Mouse (Mus musculus) small intestine, adult 2 months (tissue): ENCODE results near the gene Clcf1. TPM values are rescaled to one million over a fixed set of nuclear protein-coding genes. Genes with fewer than 3 reads are reported as not detected.

Experiments
- H3K27ac ChIP-seq: fragments of 200-500 bp; 2 replicates; pipeline ENCODE4 v1.5.1; 2012; ENCODE audit warnings: low read depth, low read length, control low read depth, inconsistent platforms; ENCODE audit not compliant: insufficient read depth
- H3K27me3 ChIP-seq: fragments of 200-500 bp; 2 replicates; pipeline ENCODE4 v1.6.1; 2012; ENCODE audit warnings: mild to moderate bottlenecking, moderate library complexity, low read length, inconsistent platforms; ENCODE audit not compliant: control insufficient read depth, insufficient read depth
- H3K36me3 ChIP-seq: fragments of 200-500 bp; 2 replicates; pipeline ENCODE4 v1.6.1; 2012; ENCODE audit warnings: mild to moderate bottlenecking, low read length, control low read depth, inconsistent platforms; ENCODE audit not compliant: control insufficient read depth, insufficient read depth
- H3K4me1 ChIP-seq: fragments of 200-500 bp; 2 replicates; pipeline ENCODE4 v1.6.1; 2012; ENCODE audit warnings: low read length, inconsistent platforms, mixed read lengths; ENCODE audit not compliant: control insufficient read depth, insufficient read depth, insufficient read length
- H3K4me3 ChIP-seq: fragments of 200-500 bp; 2 replicates; pipeline ENCODE4 v1.5.1; 2012; ENCODE audit warnings: low read depth, mild to moderate bottlenecking, control low read depth, inconsistent platforms, low read length, moderate library complexity
- CTCF ChIP-seq: fragments of 200-500 bp; IDR thresholded peaks from 2 replicates; pipeline ENCODE4 v1.5.1; 2012; ENCODE audit warnings: low read depth, mild to moderate bottlenecking, control low read depth, inconsistent platforms, low read length, moderate library complexity, mixed read lengths; ENCODE audit not compliant: insufficient replicate concordance, insufficient read length; ENCODE audit errors: extremely low read depth
- POLR2A ChIP-seq: fragments of 200-500 bp; IDR thresholded peaks from 2 replicates; pipeline ENCODE4 v1.6.1; 2012; ENCODE audit warnings: low read depth, mild to moderate bottlenecking, control low read depth, inconsistent platforms, low read length, moderate library complexity
- WGBS: fragments of 180-500 bp; shearing (Covaris S2); methylation state at CpG from one replicate; pipeline ENCODE4 v1.1.7; 2018; 5-methylcytosine and 5-hydroxymethylcytosine counted together
- polyA plus RNA-seq: library from polyadenylated mRNA; depleted of rRNA; stranded (reverse); fragments of >200 nt; gene quantifications from 2 replicates; pipeline ENCODE4 v1.2.3, GENCODE M21; 2012

Gene Clcf1
- polyA plus RNA-seq, 1 experiment, result 12.4 TPM

- peaks cover 36% of the 10 kb centered on the region for H3K36me3 ChIP-seq
- no peak overlapping the region for H3K27ac ChIP-seq
- TF ChIP-seq CTCF (no peak), POLR2A (no peak)
- H3K27me3 ChIP-seq, result no peaks in the 10 kb centered on the region
- H3K4me3 ChIP-seq, result peak overlapping the region; percentile 77
- H3K4me1 ChIP-seq, result peaks cover 18% of the 10 kb centered on the region
- WGBS, result 35% methylated on average over 6 of the region's 6 CpGs
Observed at GRCm38 (mm10) chr19:4193129-4193528, 20.9 kb upstream of the Clcf1 start.

GRCm38 (mm10) chr19:4194021-4194724 lies 19.9 kb upstream of the Clcf1 start:
- TF ChIP-seq POLR2A, result no peak
- TF ChIP-seq CTCF, result no peak
- Histone ChIP-seq H3K4me3 (no peak overlapping the region), H3K27me3 (no peaks in the 10 kb centered on the region), H3K4me1 (peaks cover 18% of the 10 kb centered on the region), H3K27ac (no peak overlapping the region), H3K36me3 (peaks cover 40% of the 10 kb centered on the region)
- 80% methylated on average over 8 of the region's 8 CpGs for WGBS

DNA sequence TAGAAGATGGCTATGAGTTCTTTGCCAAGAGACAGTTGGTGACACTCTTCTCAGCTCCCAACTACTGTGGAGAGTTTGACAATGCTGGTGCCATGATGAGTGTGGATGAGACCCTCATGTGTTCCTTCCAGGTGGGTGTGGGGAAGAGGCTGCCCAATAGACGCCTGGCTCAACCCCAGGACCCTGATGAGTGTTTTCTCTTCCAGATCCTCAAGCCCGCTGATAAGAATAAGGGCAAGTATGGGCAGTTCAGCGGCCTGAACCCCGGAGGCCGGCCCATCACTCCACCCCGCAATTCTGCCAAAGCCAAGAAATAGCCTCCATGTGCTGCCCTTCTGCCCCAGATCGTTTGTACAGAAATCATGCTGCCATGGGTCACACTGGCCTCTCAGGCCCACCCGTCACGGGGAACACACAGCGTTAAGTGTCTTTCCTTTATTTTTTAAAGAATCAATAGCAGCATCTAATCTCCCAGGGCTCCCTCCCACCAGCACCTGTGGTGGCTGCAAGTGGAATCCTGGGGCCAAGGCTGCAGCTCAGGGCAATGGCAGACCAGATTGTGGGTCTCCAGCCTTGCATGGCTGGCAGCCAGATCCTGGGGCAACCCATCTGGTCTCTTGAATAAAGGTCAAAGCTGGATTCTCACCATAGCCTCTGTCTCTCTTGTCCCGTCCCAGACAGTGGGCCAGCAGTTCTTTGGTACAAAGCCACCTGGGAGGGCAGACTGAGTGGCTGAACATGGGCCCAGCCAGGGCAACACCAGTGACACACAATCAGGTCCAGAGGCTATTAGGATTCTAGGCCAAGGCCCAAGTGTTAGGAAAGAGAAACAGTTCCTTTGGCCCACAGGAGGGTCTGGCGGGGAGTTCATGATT lies 19.0 kb upstream of the Clcf1 start:
- Histone ChIP-seq H3K4me3 (no peak overlapping the region), H3K36me3 (peaks cover 40% of the 10 kb centered on the region), H3K27ac (no peak overlapping the region), H3K4me1 (peaks cover 19% of the 10 kb centered on the region), H3K27me3 (no peaks in the 10 kb centered on the region)
- WGBS, result 64% methylated on average over 12 of the region's 12 CpGs
- no peak for TF ChIP-seq CTCF
- TF ChIP-seq POLR2A, result no peak

DNA sequence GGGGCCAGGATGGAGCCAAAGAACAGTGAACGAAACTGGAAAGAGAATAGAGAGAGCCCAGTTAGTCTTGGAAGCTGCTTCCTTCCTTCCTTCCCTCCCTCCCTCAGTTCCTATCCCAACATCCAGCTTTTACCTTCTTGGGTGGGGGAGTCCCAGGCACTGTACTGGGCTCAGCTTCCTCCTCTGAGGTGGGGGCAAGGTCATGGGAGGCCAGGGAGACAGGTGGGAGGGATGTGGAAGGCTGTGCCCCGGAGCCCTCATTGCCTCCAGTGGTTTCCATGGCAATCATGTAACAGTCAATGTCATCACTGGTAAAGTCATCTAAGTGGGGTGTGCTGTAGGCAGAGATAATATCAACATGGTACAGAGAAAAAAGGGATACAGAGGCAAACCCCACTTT lies 18.0 kb upstream of the Clcf1 start:
- Histone ChIP-seq H3K4me1 (peaks cover 28% of the 10 kb centered on the region), H3K36me3 (peaks cover 40% of the 10 kb centered on the region), H3K27ac (no peak overlapping the region), H3K27me3 (no peaks in the 10 kb centered on the region), H3K4me3 (no peak overlapping the region)
- WGBS, result 33% methylated on average over 2 of the region's 2 CpGs
- TF ChIP-seq POLR2A, result no peak
- no peak for TF ChIP-seq CTCF

- WGBS, result 8% methylated on average over 5 of the region's 5 CpGs
- H3K4me3 ChIP-seq, result no peak overlapping the region
- peaks cover 40% of the 10 kb centered on the region for H3K36me3 ChIP-seq
- TF ChIP-seq CTCF, result no peak
- TF ChIP-seq POLR2A, result no peak
- H3K27ac ChIP-seq, result no peak overlapping the region; the same call in 1 of the 2 replicates
- H3K27me3 ChIP-seq, result no peaks in the 10 kb centered on the region
- peaks cover 24% of the 10 kb centered on the region for H3K4me1 ChIP-seq
Observed at GRCm38 (mm10) chr19:4196548-4196947, 17.5 kb upstream of the Clcf1 start.

- Histone ChIP-seq H3K4me1 (peaks cover 27% of the 10 kb centered on the region), H3K36me3 (peaks cover 40% of the 10 kb centered on the region), H3K4me3 (no peak overlapping the region), H3K27me3 (no peaks in the 10 kb centered on the region), H3K27ac (no peak overlapping the region)
- 53% methylated on average over 3 of the region's 3 CpGs for WGBS
- TF ChIP-seq CTCF, result no peak
- TF ChIP-seq POLR2A, result no peak
Observed at GRCm38 (mm10) chr19:4197180-4197579, 16.9 kb upstream of the Clcf1 start.
